In the genomic region with DNA sequence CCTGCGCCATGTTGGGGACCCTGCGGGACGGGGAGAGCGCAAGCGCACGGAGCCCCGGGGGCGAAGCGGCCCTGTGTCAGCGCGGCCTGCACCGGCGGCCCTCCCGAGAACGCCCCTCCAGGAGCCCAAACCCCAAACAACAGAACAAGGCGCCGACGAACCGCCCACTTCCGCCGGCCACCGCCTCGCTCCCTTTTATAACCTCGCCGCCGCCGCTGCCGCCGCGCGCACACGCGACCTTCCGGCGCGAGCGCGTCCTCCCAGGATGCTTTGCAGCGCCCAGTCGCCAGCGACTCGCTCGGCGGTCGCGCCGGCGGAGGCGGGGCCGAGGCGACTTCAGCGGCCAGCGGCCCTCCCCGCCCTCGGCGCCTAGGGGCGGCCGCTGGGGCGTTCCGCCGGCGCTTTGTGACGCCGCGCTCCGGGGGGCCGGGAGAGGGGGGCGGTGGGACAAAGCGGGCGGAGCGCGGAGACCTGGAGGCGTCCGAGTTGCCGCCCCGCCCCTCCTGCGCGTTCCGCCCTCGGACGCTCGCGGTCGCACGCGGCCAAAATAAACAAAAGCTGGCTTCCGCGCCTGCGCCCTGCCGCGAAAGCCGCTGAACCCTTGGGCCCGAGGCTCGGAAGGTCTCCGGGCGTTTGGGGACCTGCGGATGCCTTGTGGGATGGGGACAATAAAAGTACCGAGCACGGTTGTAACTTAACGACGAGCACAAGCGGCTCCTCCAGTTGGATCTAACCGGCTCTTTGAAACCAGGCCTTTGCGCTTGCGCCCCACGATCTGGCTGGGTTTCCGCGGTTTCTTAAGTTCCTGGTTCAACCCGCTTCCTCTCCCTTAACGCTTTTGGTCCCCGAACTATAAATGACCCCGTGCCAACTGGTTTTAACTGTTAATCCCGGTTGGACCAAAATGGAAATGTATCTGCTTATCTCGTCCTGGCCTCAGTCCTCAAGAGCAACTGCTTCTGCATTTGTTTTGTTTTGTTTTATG, we compare ENCODE assay signal across 7 mouse cellular contexts. TPM values are rescaled to one million over a fixed set of nuclear protein-coding genes. Genes with fewer than 3 reads are reported as not detected.
DNase-seq lines count a peak whose midpoint lies in the region; ATAC-seq lines count a peak whose summit lies in the region.

A gene (minus strand): TSS at position 172 of the 985 bp plus-strand sequence.

- peak within 1 kb of the TSS; percentile 88 for H3K9ac ChIP-seq in intestine, embryonic 15.5 days

- intact Hi-C loops in gastrocnemius, postnatal 36 days (cut with DNase I), result loop anchor here (5.0 kb wide), 1 partner anchor 37 kb away; a partner anchor contains a TSS
- intact Hi-C loops in left cerebral cortex, postnatal 25 days (cut with DNase I), result loop anchor here (1.0 kb wide), 1 partner anchor 39 kb away; a partner anchor contains a TSS

- H3K4me1 ChIP-seq in intestine, embryonic 15.5 days (replicated peaks), result no peaks in the 10 kb centered on the region; the same call in 1 of the 2 replicates
- H3K4me1 ChIP-seq in midbrain, embryonic 10.5 days, result peaks cover 32% of the 10 kb centered on the region

- no peaks in the 10 kb centered on the region for H3K9me3 ChIP-seq in intestine, embryonic 15.5 days
- no peaks in the 10 kb centered on the region for H3K9me3 ChIP-seq in midbrain, embryonic 10.5 days (replicated peaks)

- H3K27ac ChIP-seq in intestine, embryonic 15.5 days, result peak within 1 kb of the TSS; percentile 95
- H3K27ac ChIP-seq in midbrain, embryonic 10.5 days (replicated peaks), result peak within 1 kb of the TSS; percentile 95

- DNase-seq in adrenal gland, adult 2 months, result peak; percentile 98
- peak; percentile 93 for DNase-seq in embryo, embryonic 11.5 days (ENCODE audit: low read depth, low spot score)
- peak; percentile 92 to 94 for DNase-seq in gastrocnemius, postnatal 36 days
- DNase-seq in left cerebral cortex, postnatal 25 days (ENCODE audit: low spot score in 2 of 2), result peak; percentile 93 to 94
- peak; percentile 96 for DNase-seq in midbrain, embryonic 10.5 days (ENCODE audit: low spot score)
- DNase-seq in right cerebral cortex, postnatal 4 days, result peak; percentile 93

- peak within 1 kb of the TSS; percentile 74 for H3K4me2 ChIP-seq in intestine, embryonic 15.5 days (replicated peaks)

- H3K27me3 ChIP-seq in intestine, embryonic 15.5 days (replicated peaks), result no peaks in the 10 kb centered on the region
- no peaks in the 10 kb centered on the region for H3K27me3 ChIP-seq in midbrain, embryonic 10.5 days (ENCODE audit: low read depth, poor library complexity, severe bottlenecking)

- WGBS in intestine, embryonic 15.5 days, result under 1% methylated on average over 106 of the region's 114 CpGs
- WGBS in midbrain, embryonic 10.5 days, result under 1% methylated on average over 113 of the region's 114 CpGs

- peak within 1 kb of the TSS; percentile 95 for H3K4me3 ChIP-seq in intestine, embryonic 15.5 days (replicated peaks)
- peak within 1 kb of the TSS; percentile 98 for H3K4me3 ChIP-seq in midbrain, embryonic 10.5 days

- H3K36me3 ChIP-seq in intestine, embryonic 15.5 days, result peaks cover 7% of the 10 kb centered on the region; the same call in 1 of the 2 replicates
- peaks cover 31% of the 10 kb centered on the region for H3K36me3 ChIP-seq in midbrain, embryonic 10.5 days

- peak; percentile 97 for ATAC-seq in intestine, embryonic 15.5 days

RNA-seq across cellular contexts. Expression of the gene that starts here (rescaled TPM):
- 10 to 100 TPM; 11.0 to 12.9 TPM for total RNA-seq in adrenal gland, adult 2 months (2021)
- polyA plus RNA-seq in adrenal gland, adult 2 months (2012; rRNA removed), result 26.0 and 38.1 TPM in 2 replicates
- 1 to 10 TPM; 5.0 TPM for total RNA-seq in gastrocnemius, postnatal 36 days (2021)
- polyA plus RNA-seq in intestine, embryonic 15.5 days (2015; fragmentation: Nextera tagmentation; extraction: Ambion mirVana), result 21.7 and 24.1 TPM in 2 replicates
- 10 to 100 TPM; 16.8 to 17.4 TPM for total RNA-seq in left cerebral cortex, postnatal 25 days (2021)
- 38.5 and 44.3 TPM in 2 replicates for polyA plus RNA-seq in midbrain, embryonic 10.5 days (2016; fragmentation: Nextera tagmentation; extraction: Ambion mirVana)

Comparison
In these comparisons a context has a peak if more than half of its experiments do, and no peak if none do; other contexts are left out.
1. Peak in every context shown above with its lines: DNase-seq, ATAC-seq, H3K4me3 ChIP-seq and H3K27ac ChIP-seq.